ENCODE assay signal across 9 mouse cellular contexts in genomic region chr8:70869601-70870041, GRCm38 (mm10). TPM values are rescaled to one million over a fixed set of nuclear protein-coding genes. Genes with fewer than 3 reads are reported as not detected.
DNase-seq lines count a peak whose midpoint lies in the region; ATAC-seq and TF ChIP-seq lines count a peak whose summit lies in the region.
"Had no signal": no experiment of that assay in that cellular context is flagged by ENCODE, and none has a peak within 500 bp of the region (broad histone marks: within the 10 kb centered on the region; RNA-seq: fewer than 3 reads in every experiment).

No protein-coding gene starts in this region.

- H3K27me3 ChIP-seq in Patski, result no peaks in the 10 kb centered on the region
- H3K27me3 ChIP-seq in hindbrain, embryonic 13.5 days, result 0 out of 2 replicates have a peak, but pooled peaks cover 2% of the 10 kb centered on the region

- H3K4me2 ChIP-seq in hindbrain, embryonic 13.5 days, result peak overlapping the region; percentile 42; the same call in 1 of the 2 replicates

- CTCF ChIA-PET in Patski (lab: Charles Lee), result interaction anchor here (0.7 to 3.4 kb wide), 11 partner anchors 10 to 107 kb away, joined by 3 to 58 read pairs (median 4); partner anchors contain the start of gene Arrdc2

- in situ Hi-C loops in Patski (cut with MboI; ENCODE audit: low pct_unique_long_range_greater_than_20kb), result no loop called here

- peak overlapping the region; percentile 67; the same call in 1 of the 2 replicates for H3K9ac ChIP-seq in hindbrain, embryonic 13.5 days
- H3K9ac ChIP-seq: limb, embryonic 15.5 days had no signal

- peak; percentile 42 for ATAC-seq in Patski
- ATAC-seq in hindbrain, embryonic 13.5 days (ENCODE audit: low FRiP score), result no peak

- H3K4me1 ChIP-seq in hindbrain, embryonic 13.5 days (replicated peaks), result peaks cover 53% of the 10 kb centered on the region

- H3K27ac ChIP-seq in hindbrain, embryonic 13.5 days, result peak overlapping the region; percentile 88
- H3K27ac ChIP-seq: limb, embryonic 15.5 days had no signal

- POLR2A ChIA-PET in Patski (lab: Charles Lee), result interaction anchor here (0.9 kb wide), 1 partner anchor 10 kb away, joined by 4 read pairs; no protein-coding TSS in a partner anchor

- no peaks in the 10 kb centered on the region for H3K9me3 ChIP-seq in hindbrain, embryonic 13.5 days
- H3K9me3 ChIP-seq: limb, embryonic 15.5 days had no signal

- peaks cover 10% of the 10 kb centered on the region; the same call in 1 of the 2 replicates for H3K36me3 ChIP-seq in hindbrain, embryonic 13.5 days

- no peak overlapping the region for H3K4me3 ChIP-seq in hindbrain, embryonic 13.5 days

- no peak for DNase-seq in Patski (ENCODE audit: low read depth, low spot score)
- peak; percentile 75 for DNase-seq in cerebellum, adult 9-10 months
- DNase-seq in forelimb bud, embryonic 11.5 days (ENCODE audit: low read depth, low spot score), result peak; percentile 84
- DNase-seq in layer of hippocampus, postnatal 36 days, result peak; percentile 66 to 71
- peak; percentile 91 for DNase-seq in lung, postnatal 36 days
- DNase-seq in retina, postnatal 1 day, result peak; percentile 82
- DNase-seq in thymus, postnatal 4 days, result peak; percentile 83

- no peak for TF ChIP-seq CTCF in Patski (IDR thresholded peaks at IDR 0.05)

- 52% methylated on average over 16 of the region's 16 CpGs for WGBS in hindbrain, embryonic 13.5 days

RNA-seq across cellular contexts. Expression of gene Ccdc124, which starts 4.1 kb away (rescaled TPM):
- polyA plus RNA-seq in Patski (2021), result 67.5 TPM
- 157 and 162 TPM in 2 replicates for polyA plus RNA-seq in hindbrain, embryonic 13.5 days (2015; fragmentation: Nextera tagmentation; extraction: Ambion mirVana)
- 10 to 100 TPM; 83.4 to 95.4 TPM for total RNA-seq in layer of hippocampus, postnatal 36 days (2021)

RNA-seq across cellular contexts. Expression of gene Kcnn1, which starts 6.6 kb away (rescaled TPM):
- polyA plus RNA-seq in Patski (2021), result 8.0 TPM
- polyA plus RNA-seq in hindbrain, embryonic 13.5 days (2015; fragmentation: Nextera tagmentation; extraction: Ambion mirVana), result 13.3 and 17.7 TPM in 2 replicates
- 10 to 100 TPM; 16.9 to 17.7 TPM for total RNA-seq in layer of hippocampus, postnatal 36 days (2021)

RNA-seq across cellular contexts. Expression of gene Slc5a5, which starts 22.9 kb away (rescaled TPM):
- 0.08 TPM for polyA plus RNA-seq in Patski (2021)
- polyA plus RNA-seq in hindbrain, embryonic 13.5 days (2015; fragmentation: Nextera tagmentation; extraction: Ambion mirVana), result 0.61 and 0.95 TPM in 2 replicates
- total RNA-seq in layer of hippocampus, postnatal 36 days (2021), result 1 to 10 TPM; 8.1 to 8.9 TPM

RNA-seq across cellular contexts. Expression of gene Rpl18a, which starts 27.6 kb away (rescaled TPM):
- polyA plus RNA-seq in Patski (2021), result 1,930 TPM
- polyA plus RNA-seq in hindbrain, embryonic 13.5 days (2015; fragmentation: Nextera tagmentation; extraction: Ambion mirVana), result 2,665 and 2,711 TPM in 2 replicates
- 100 to 1,000 TPM; 659 to 685 TPM for total RNA-seq in layer of hippocampus, postnatal 36 days (2021)

RNA-seq across cellular contexts. Expression of gene Arrdc2, which starts 30.1 kb away (rescaled TPM):
- 6.8 TPM for polyA plus RNA-seq in Patski (2021)
- polyA plus RNA-seq in hindbrain, embryonic 13.5 days (2015; fragmentation: Nextera tagmentation; extraction: Ambion mirVana), result 7.6 and 8.1 TPM in 2 replicates
- total RNA-seq in layer of hippocampus, postnatal 36 days (2021), result 10 to 100 TPM; 18.5 to 25.6 TPM
